Mouse (Mus musculus) forebrain, embryonic 12.5 days (tissue): ENCODE results near the gene Npb. TPM values are rescaled to one million over a fixed set of nuclear protein-coding genes. Genes with fewer than 3 reads are reported as not detected.
"Not testable (repeated sequence)": the region's sequence is repeated elsewhere in the genome, so short reads cannot be mapped to it uniquely, and the experiment has no call there.

Experiments
- ATAC-seq: fragments of 200-750 bp; cut with Nextera tagmentation; 2 replicates; pipeline ENCODE4 v1.8.0; 2017; ENCODE audit warnings: moderate TSS enrichment; ENCODE audit not compliant: low FRiP score
- H3K27ac ChIP-seq: fragments of 300-500 bp; sonication (generic); 2 replicates; pipeline ENCODE4 v1.5.1; 2016; ENCODE audit warnings: mild to moderate bottlenecking
- H3K27me3 ChIP-seq: fragments of 300-500 bp; sonication (generic); 2 replicates; pipeline ENCODE4 v1.6.1; 2016; ENCODE audit warnings: mild to moderate bottlenecking
- H3K36me3 ChIP-seq: fragments of 300-500 bp; sonication (generic); replicated peaks from 2 replicates; pipeline ENCODE4 v1.6.1; 2016; ENCODE audit warnings: mild to moderate bottlenecking
- H3K4me1 ChIP-seq: fragments of 300-500 bp; sonication (generic); 2 replicates; pipeline ENCODE4 v1.6.1; 2016
- H3K4me2 ChIP-seq: fragments of 300-500 bp; sonication (generic); 2 replicates; pipeline ENCODE4 v1.6.1; 2016; ENCODE audit warnings: mild to moderate bottlenecking, moderate library complexity
- H3K4me3 ChIP-seq: fragments of 300-500 bp; sonication (generic); replicated peaks from 2 replicates; pipeline ENCODE4 v1.5.1; 2016; ENCODE audit warnings: mild to moderate bottlenecking
- H3K9ac ChIP-seq: fragments of 300-500 bp; sonication (generic); 2 replicates; pipeline ENCODE4 v1.6.1; 2016; ENCODE audit warnings: mild to moderate bottlenecking
- H3K9me3 ChIP-seq: fragments of 300-500 bp; sonication (generic); 2 replicates; pipeline ENCODE4 v1.6.1; 2016
- WGBS: fragments of 180-500 bp; shearing (Covaris S2); methylation state at CpG from one replicate; pipeline ENCODE4 v1.1.7; 2016; 5-methylcytosine and 5-hydroxymethylcytosine counted together
- polyA plus RNA-seq: library from polyadenylated mRNA; unstranded; fragments of >200 nt; fragmentation: Nextera tagmentation; extraction: Ambion mirVana; gene quantifications from 2 replicates; pipeline ENCODE4 v1.2.1, GENCODE M21; 2016

Gene Npb
- polyA plus RNA-seq, 1 experiment from 2014 or later: 0.40 TPM

GRCm38 (mm10) chr11:120582268-120582981 is 25.9 kb upstream of the Npb start:
- no peak for ATAC-seq
- Histone ChIP-seq H3K4me3 (peak overlapping the region; percentile 96), H3K27me3 (no peaks in the 10 kb centered on the region), H3K9me3 (0 out of 2 replicates have a peak, but pooled peaks cover 4% of the 10 kb centered on the region), H3K4me2 (peak overlapping the region; percentile 99), H3K27ac (peak overlapping the region; percentile 93), H3K9ac (peak overlapping the region; percentile 94), H3K36me3 (peaks cover 62% of the 10 kb centered on the region), H3K4me1 (peaks cover 25% of the 10 kb centered on the region)
- 77% methylated on average over 8 of the region's 8 CpGs for WGBS

- peaks cover 62% of the 10 kb centered on the region for H3K36me3 ChIP-seq
- peaks cover 25% of the 10 kb centered on the region for H3K4me1 ChIP-seq
- 94% methylated on average over 2 of the region's 2 CpGs for WGBS
- not testable (repeated sequence) for H3K9ac ChIP-seq, H3K4me2 ChIP-seq, H3K27ac ChIP-seq, H3K9me3 ChIP-seq, H3K27me3 ChIP-seq, ATAC-seq, H3K4me3 ChIP-seq
These were observed 25.3 kb upstream of the Npb start for GRCm38 (mm10) chr11:120582982-120583293.

GRCm38 (mm10) chr11:120583937-120584336 is 24.3 kb upstream of the Npb start:
- Histone ChIP-seq H3K4me2 (no peak overlapping the region), H3K27me3 (no peaks in the 10 kb centered on the region), H3K9ac (no peak overlapping the region), H3K36me3 (peaks cover 62% of the 10 kb centered on the region), H3K4me1 (peaks cover 25% of the 10 kb centered on the region), H3K9me3 (0 out of 2 replicates have a peak, but pooled peaks cover 4% of the 10 kb centered on the region), H3K27ac (no peak overlapping the region), H3K4me3 (no peak overlapping the region)
- ATAC-seq: no peak
- WGBS: 100% methylated on average over 1 of the region's 1 CpGs

- H3K9ac ChIP-seq: no peak overlapping the region
- H3K4me3 ChIP-seq: no peak overlapping the region
- H3K36me3 ChIP-seq: peaks cover 97% of the 10 kb centered on the region
- H3K27me3 ChIP-seq: no peaks in the 10 kb centered on the region
- 96% methylated on average over 6 of the region's 6 CpGs for WGBS
- H3K9me3 ChIP-seq: 0 out of 2 replicates have a peak, but pooled peaks cover 4% of the 10 kb centered on the region
- H3K4me1 ChIP-seq: no peaks in the 10 kb centered on the region
- ATAC-seq: no peak
- H3K4me2 ChIP-seq: no peak overlapping the region
- no peak overlapping the region for H3K27ac ChIP-seq
These were observed 19.7 kb upstream of the Npb start for GRCm38 (mm10) chr11:120588531-120588930.

- Histone ChIP-seq H3K4me2 (peak overlapping the region; percentile 97), H3K27me3 (no peaks in the 10 kb centered on the region), H3K4me1 (peaks cover 32% of the 10 kb centered on the region), H3K9me3 (no peaks in the 10 kb centered on the region), H3K4me3 (peak overlapping the region; percentile 100), H3K36me3 (peaks cover 63% of the 10 kb centered on the region), H3K9ac (peak overlapping the region; percentile 100), H3K27ac (peak overlapping the region; percentile 90)
- no peak for ATAC-seq
- WGBS: 5% methylated on average over 92 of the region's 99 CpGs
These were observed 10.7 kb upstream of the Npb start for GRCm38 (mm10) chr11:120597240-120598235.

- H3K9ac ChIP-seq: peak within 1 kb of the TSS; percentile 100
- under 1% methylated on average over 86 of the region's 88 CpGs for WGBS
- peaks cover 63% of the 10 kb centered on the region for H3K36me3 ChIP-seq
- peaks cover 32% of the 10 kb centered on the region for H3K4me1 ChIP-seq
- peak within 1 kb of the TSS; percentile 97 for H3K4me2 ChIP-seq
- no peaks in the 10 kb centered on the region for H3K27me3 ChIP-seq
- H3K4me3 ChIP-seq: peak within 1 kb of the TSS; percentile 100
- peak; percentile 98 for ATAC-seq
- no peaks in the 10 kb centered on the region for H3K9me3 ChIP-seq
- peak within 1 kb of the TSS; percentile 90 for H3K27ac ChIP-seq
These were observed 9.8 kb upstream of the Npb start, which contains the start of the genes Alyref and Anapc11 for GRCm38 (mm10) chr11:120598283-120598989. TSS of gene Alyref (minus strand) at chr11:120598365. TSS of gene Anapc11 (plus strand) at chr11:120598421.

- Histone ChIP-seq H3K9me3 (no peaks in the 10 kb centered on the region), H3K4me2 (peak overlapping the region; percentile 97), H3K36me3 (peaks cover 63% of the 10 kb centered on the region), H3K27me3 (no peaks in the 10 kb centered on the region), H3K4me3 (peak overlapping the region; percentile 100), H3K9ac (peak overlapping the region; percentile 100), H3K4me1 (peaks cover 32% of the 10 kb centered on the region), H3K27ac (peak overlapping the region; percentile 90)
- WGBS: 51% methylated on average over 17 of the region's 17 CpGs
- ATAC-seq: no peak
These were observed 9.2 kb upstream of the Npb start for GRCm38 (mm10) chr11:120598990-120599549.

- Histone ChIP-seq H3K36me3 (peaks cover 65% of the 10 kb centered on the region), H3K27me3 (no peaks in the 10 kb centered on the region), H3K4me1 (peaks cover 27% of the 10 kb centered on the region), H3K27ac (no peak overlapping the region), H3K9me3 (no peaks in the 10 kb centered on the region), H3K9ac (no peak overlapping the region), H3K4me3 (no peak overlapping the region), H3K4me2 (no peak overlapping the region)
- WGBS: 94% methylated on average over 3 of the region's 3 CpGs
- no peak for ATAC-seq
These were observed 7.6 kb upstream of the Npb start for GRCm38 (mm10) chr11:120600716-120601115.

- no peak overlapping the region for H3K27ac ChIP-seq
- no peak overlapping the region for H3K9ac ChIP-seq
- no peaks in the 10 kb centered on the region for H3K9me3 ChIP-seq
- ATAC-seq: no peak
- H3K4me2 ChIP-seq: no peak overlapping the region
- H3K27me3 ChIP-seq: peaks cover 10% of the 10 kb centered on the region
- no peak overlapping the region for H3K4me3 ChIP-seq
- peaks cover 67% of the 10 kb centered on the region for H3K36me3 ChIP-seq
- WGBS: 85% methylated on average over 2 of the region's 2 CpGs
- peaks cover 15% of the 10 kb centered on the region for H3K4me1 ChIP-seq
These were observed 4.7 kb upstream of the Npb start for GRCm38 (mm10) chr11:120603545-120603944.

GRCm38 (mm10) chr11:120605667-120606066 is 2.6 kb upstream of the Npb start:
- Histone ChIP-seq H3K9me3 (no peaks in the 10 kb centered on the region), H3K4me2 (no peak overlapping the region), H3K27me3 (peaks cover 23% of the 10 kb centered on the region), H3K9ac (no peak overlapping the region), H3K4me3 (no peak overlapping the region), H3K36me3 (peaks cover 72% of the 10 kb centered on the region), H3K27ac (no peak overlapping the region), H3K4me1 (peaks cover 9% of the 10 kb centered on the region)
- 86% methylated on average over 7 of the region's 7 CpGs for WGBS
- no peak for ATAC-seq

- Histone ChIP-seq H3K36me3 (peaks cover 78% of the 10 kb centered on the region), H3K4me1 (peaks cover 9% of the 10 kb centered on the region), H3K4me3 (no peak overlapping the region), H3K4me2 (no peak overlapping the region), H3K27ac (no peak overlapping the region), H3K9me3 (no peaks in the 10 kb centered on the region), H3K27me3 (peaks cover 23% of the 10 kb centered on the region), H3K9ac (no peak overlapping the region)
- 81% methylated on average over 4 of the region's 4 CpGs for whole genome bisulfite sequencing
- no peak for ATAC-seq
These were observed 1.5 kb upstream of the Npb start for GRCm38 (mm10) chr11:120606764-120607163.
